Mouse (Mus musculus) small intestine, adult 2 months (tissue): ENCODE measurements around the gene Smco2. TPM values are rescaled to one million over a fixed set of nuclear protein-coding genes. Genes with fewer than 3 reads are reported as not detected.

Source experiments
- H3K27ac ChIP-seq: fragments of 200-500 bp; 2 replicates; pipeline ENCODE4 v1.5.1; 2012; ENCODE audit warnings: low read depth, low read length, control low read depth, inconsistent platforms; ENCODE audit not compliant: insufficient read depth
- H3K27me3 ChIP-seq: fragments of 200-500 bp; 2 replicates; pipeline ENCODE4 v1.6.1; 2012; ENCODE audit warnings: mild to moderate bottlenecking, moderate library complexity, low read length, inconsistent platforms; ENCODE audit not compliant: control insufficient read depth, insufficient read depth
- H3K36me3 ChIP-seq: fragments of 200-500 bp; 2 replicates; pipeline ENCODE4 v1.6.1; 2012; ENCODE audit warnings: mild to moderate bottlenecking, low read length, control low read depth, inconsistent platforms; ENCODE audit not compliant: control insufficient read depth, insufficient read depth
- H3K4me1 ChIP-seq: fragments of 200-500 bp; 2 replicates; pipeline ENCODE4 v1.6.1; 2012; ENCODE audit warnings: low read length, inconsistent platforms, mixed read lengths; ENCODE audit not compliant: control insufficient read depth, insufficient read depth, insufficient read length
- H3K4me3 ChIP-seq: fragments of 200-500 bp; 2 replicates; pipeline ENCODE4 v1.5.1; 2012; ENCODE audit warnings: low read depth, mild to moderate bottlenecking, control low read depth, inconsistent platforms, low read length, moderate library complexity
- CTCF ChIP-seq: fragments of 200-500 bp; IDR thresholded peaks from 2 replicates; pipeline ENCODE4 v1.5.1; 2012; ENCODE audit warnings: low read depth, mild to moderate bottlenecking, control low read depth, inconsistent platforms, low read length, moderate library complexity, mixed read lengths; ENCODE audit not compliant: insufficient replicate concordance, insufficient read length; ENCODE audit errors: extremely low read depth
- POLR2A ChIP-seq: fragments of 200-500 bp; IDR thresholded peaks from 2 replicates; pipeline ENCODE4 v1.6.1; 2012; ENCODE audit warnings: low read depth, mild to moderate bottlenecking, control low read depth, inconsistent platforms, low read length, moderate library complexity
- WGBS: fragments of 180-500 bp; shearing (Covaris S2); methylation state at CpG from one replicate; pipeline ENCODE4 v1.1.7; 2018; 5-methylcytosine and 5-hydroxymethylcytosine counted together
- polyA plus RNA-seq: library from polyadenylated mRNA; depleted of rRNA; stranded (reverse); fragments of >200 nt; gene quantifications from 2 replicates; pipeline ENCODE4 v1.2.3, GENCODE M21; 2012

Gene Smco2
- polyA plus RNA-seq, 1 experiment: not detected

- no peaks in the 10 kb centered on the region for H3K4me1 ChIP-seq
- TF ChIP-seq CTCF (no peak), POLR2A (no peak)
- no peaks in the 10 kb centered on the region for H3K27me3 ChIP-seq
- 65% methylated on average over 10 of the region's 10 CpGs for WGBS
- no peak overlapping the region for H3K4me3 ChIP-seq
- H3K36me3 ChIP-seq: no peaks in the 10 kb centered on the region
- no peak overlapping the region for H3K27ac ChIP-seq
Observed at GRCm38 (mm10) chr6:146878926-146879325, 29.0 kb downstream of the Smco2 start.

- Histone ChIP-seq H3K27me3 (no peaks in the 10 kb centered on the region), H3K27ac (no peak overlapping the region), H3K4me1 (no peaks in the 10 kb centered on the region), H3K36me3 (no peaks in the 10 kb centered on the region), H3K4me3 (no peak overlapping the region)
- TF ChIP-seq CTCF: no peak
- TF ChIP-seq POLR2A: no peak
- WGBS: 95% methylated on average over 9 of the region's 9 CpGs
Observed at GRCm38 (mm10) chr6:146879856-146880255, 30.0 kb downstream of the Smco2 start.

GRCm38 (mm10) chr6:146880296-146880695, 30.4 kb downstream of the Smco2 start:
- 86% methylated on average over 4 of the region's 4 CpGs for WGBS
- Histone ChIP-seq H3K27ac (no peak overlapping the region), H3K4me3 (no peak overlapping the region), H3K36me3 (no peaks in the 10 kb centered on the region), H3K27me3 (no peaks in the 10 kb centered on the region), H3K4me1 (no peaks in the 10 kb centered on the region)
- TF ChIP-seq CTCF (no peak), POLR2A (no peak)

GRCm38 (mm10) chr6:146881896-146882770, 32.2 kb downstream of the Smco2 start:
- Histone ChIP-seq H3K4me3 (no peak overlapping the region), H3K36me3 (no peaks in the 10 kb centered on the region), H3K27ac (no peak overlapping the region), H3K4me1 (no peaks in the 10 kb centered on the region), H3K27me3 (no peaks in the 10 kb centered on the region)
- TF ChIP-seq POLR2A: no peak
- WGBS: 30% methylated on average over 13 of the region's 13 CpGs

GRCm38 (mm10) chr6:146883426-146883825, 33.5 kb downstream of the Smco2 start:
- no peaks in the 10 kb centered on the region for H3K27me3 ChIP-seq
- WGBS: 80% methylated on average over 2 of the region's 2 CpGs

GRCm38 (mm10) chr6:146884171-146884570, 34.3 kb downstream of the Smco2 start:
- Histone ChIP-seq H3K4me1 (no peaks in the 10 kb centered on the region; the same call in 1 of the 2 replicates), H3K27me3 (no peaks in the 10 kb centered on the region), H3K27ac (no peak overlapping the region), H3K36me3 (no peaks in the 10 kb centered on the region), H3K4me3 (no peak overlapping the region)
- TF ChIP-seq POLR2A: no peak
- no peak for TF ChIP-seq CTCF
- WGBS: 79% methylated on average over 3 of the region's 3 CpGs

More at GRCm38 (mm10) chr6:146883426-146883825, 33.5 kb downstream of the Smco2 start:
- Histone ChIP-seq H3K4me1 (no peaks in the 10 kb centered on the region), H3K4me3 (no peak overlapping the region), H3K36me3 (no peaks in the 10 kb centered on the region), H3K27ac (no peak overlapping the region)
- TF ChIP-seq POLR2A: no peak
- TF ChIP-seq CTCF: no peak

GRCm38 (mm10) chr6:146884851-146885250, 34.9 kb downstream of the Smco2 start:
- Histone ChIP-seq H3K27me3 (no peaks in the 10 kb centered on the region), H3K27ac (no peak overlapping the region), H3K4me1 (no peaks in the 10 kb centered on the region; the same call in 1 of the 2 replicates), H3K36me3 (no peaks in the 10 kb centered on the region), H3K4me3 (no peak overlapping the region)
- WGBS: 45% methylated on average over 4 of the region's 4 CpGs
- TF ChIP-seq CTCF: no peak
